Mouse (Mus musculus): ENCODE measurements around the gene Zmiz1. TPM values are rescaled to one million over a fixed set of nuclear protein-coding genes. Genes with fewer than 3 reads are reported as not detected.

The Zmiz1 gene
- 9.0 and 12.9 TPM in 2 replicates for polyA plus RNA-seq (2015; fragmentation: Nextera tagmentation; extraction: Ambion mirVana)

GRCm38 (mm10) chr14:25459016-25459393 lies at the start of gene Zmiz1:
Gene Zmiz1, plus strand, starts transcription at chr14:25459185.

GRCm38 (mm10) chr14:25693888-25694568 lies 235.0 kb downstream of the Zmiz1 start, which contains the start of gene Ppif:
Gene Ppif, plus strand, starts transcription at chr14:25694154.

Other genes starting within 250 kb of the Zmiz1 start
- gene Ppif, start 235.0 kb downstream of the Zmiz1 start, polyA plus RNA-seq (2015; fragmentation: Nextera tagmentation; extraction: Ambion mirVana) = 35.1 and 37.1 TPM in 2 replicates